Comparison of ENCODE assay signal across 7 mouse cellular contexts in genomic region chr5:125179007-125179734, GRCm38 (mm10). TPM values are rescaled to one million over a fixed set of nuclear protein-coding genes. Genes with fewer than 3 reads are reported as not detected.
A peak's percentile ranks its signal among the peaks of the same experiment; 100 is the strongest.
DNase-seq lines count a peak whose midpoint lies in the region; ATAC-seq and TF ChIP-seq lines count a peak whose summit lies in the region.

TSS of gene Ncor2 (minus strand) at chr5:125179219.

- H3K27me3 ChIP-seq in intestine, embryonic 16.5 days (replicated peaks; ENCODE audit: control insufficient read depth, insufficient read depth, low read length): no peaks in the 10 kb centered on the region
- H3K27me3 ChIP-seq in midbrain, embryonic 11.5 days (ENCODE audit: control insufficient read depth, insufficient read depth, low read length): peaks cover 2% of the 10 kb centered on the region
- no peaks in the 10 kb centered on the region for H3K27me3 ChIP-seq in small intestine, adult 2 months (ENCODE audit: control insufficient read depth, insufficient read depth, low read length)

- H3K9me3 ChIP-seq in intestine, embryonic 16.5 days (ENCODE audit: control insufficient read depth, low read length): no peaks in the 10 kb centered on the region
- H3K9me3 ChIP-seq in midbrain, embryonic 11.5 days (ENCODE audit: control insufficient read depth, low read length): no peaks in the 10 kb centered on the region

- DNase-seq in adrenal gland, postnatal 10 days: peak; percentile 90
- DNase-seq in embryo, embryonic 11.5 days (ENCODE audit: low read depth, low spot score): peak; percentile 72
- peak; percentile 81 to 86 for DNase-seq in gastrocnemius, postnatal 4 days (ENCODE audit: low spot score in 2 of 2)
- DNase-seq in left cerebral cortex, postnatal 4 days: peak; percentile 90
- DNase-seq in midbrain, embryonic 11.5 days (ENCODE audit: low spot score, missing footprints): peak; percentile 99

- H3K4me3 ChIP-seq in intestine, embryonic 16.5 days (ENCODE audit: low read length): peak within 1 kb of the TSS; percentile 89
- H3K4me3 ChIP-seq in midbrain, embryonic 11.5 days (ENCODE audit: low read depth, low read length): peak within 1 kb of the TSS; percentile 90
- peak within 1 kb of the TSS; percentile 94 for H3K4me3 ChIP-seq in small intestine, adult 2 months (ENCODE audit: low read depth, low read length)

- WGBS in intestine, embryonic 16.5 days: 0% methylated on average over 74 of the region's 87 CpGs
- WGBS in midbrain, embryonic 11.5 days: under 1% methylated on average over 63 of the region's 87 CpGs
- 2% methylated on average over 87 of the region's 87 CpGs for WGBS in small intestine, adult 2 months

- H3K4me1 ChIP-seq in intestine, embryonic 16.5 days (ENCODE audit: control insufficient read depth, insufficient read depth, low read length): peaks cover 43% of the 10 kb centered on the region
- peaks cover 45% of the 10 kb centered on the region for H3K4me1 ChIP-seq in midbrain, embryonic 11.5 days (ENCODE audit: control insufficient read depth, insufficient read depth, low read length)
- H3K4me1 ChIP-seq in small intestine, adult 2 months (ENCODE audit: control insufficient read depth, insufficient read depth, insufficient read length, low read length): peaks cover 22% of the 10 kb centered on the region

- peak; percentile 87 for ATAC-seq in intestine, embryonic 16.5 days
- peak; percentile 82 for ATAC-seq in midbrain, embryonic 11.5 days (ENCODE audit: low FRiP score)

- H3K27ac ChIP-seq in intestine, embryonic 16.5 days (ENCODE audit: low read length): peak within 1 kb of the TSS; percentile 97
- H3K27ac ChIP-seq in midbrain, embryonic 11.5 days (ENCODE audit: low read depth, low read length): peak within 1 kb of the TSS; percentile 86
- peak within 1 kb of the TSS; percentile 74 for H3K27ac ChIP-seq in small intestine, adult 2 months (ENCODE audit: insufficient read depth, low read depth, low read length)

- TF ChIP-seq CTCF in small intestine, adult 2 months (IDR thresholded peaks at IDR 0.05; ENCODE audit: extremely low read depth, insufficient read length, insufficient replicate concordance, low read depth, low read length): no peak

- TF ChIP-seq POLR2A in small intestine, adult 2 months (IDR thresholded peaks at IDR 0.05; ENCODE audit: low read depth, low read length): no peak; the same call in 1 of the 2 replicates

- intact Hi-C loops in left cerebral cortex, postnatal 4 days (cut with DNase I): no loop called here

- H3K36me3 ChIP-seq in intestine, embryonic 16.5 days (ENCODE audit: control insufficient read depth, insufficient read depth, low read length): no peaks in the 10 kb centered on the region
- no peaks in the 10 kb centered on the region for H3K36me3 ChIP-seq in midbrain, embryonic 11.5 days (ENCODE audit: control insufficient read depth, insufficient read depth, low read length)
- H3K36me3 ChIP-seq in small intestine, adult 2 months (ENCODE audit: control insufficient read depth, insufficient read depth, low read length): no peaks in the 10 kb centered on the region

- H3K4me2 ChIP-seq in intestine, embryonic 16.5 days (ENCODE audit: low read depth, low read length): peak within 1 kb of the TSS; percentile 92
- H3K4me2 ChIP-seq in midbrain, embryonic 11.5 days: peak within 1 kb of the TSS; percentile 96

- H3K9ac ChIP-seq in intestine, embryonic 16.5 days (ENCODE audit: low read depth, low read length): peak within 1 kb of the TSS; percentile 85
- H3K9ac ChIP-seq in midbrain, embryonic 11.5 days (ENCODE audit: low read length): peak within 1 kb of the TSS; percentile 86

RNA-seq across cellular contexts. Expression of gene Ncor2, which starts in this region (rescaled TPM):
- 100 to 1,000 TPM; 125 to 153 TPM for total RNA-seq in adrenal gland, postnatal 10 days (2021)
- 100 to 1,000 TPM; 168 to 179 TPM for total RNA-seq in gastrocnemius, postnatal 4 days (2021)
- polyA plus RNA-seq in intestine, embryonic 16.5 days (2015; fragmentation: Nextera tagmentation; extraction: Ambion mirVana): 13.1 and 14.4 TPM in 2 replicates
- total RNA-seq in left cerebral cortex, postnatal 4 days (2021): 100 to 1,000 TPM; 110 to 115 TPM
- polyA plus RNA-seq in midbrain, embryonic 11.5 days (2014; fragmentation: Nextera tagmentation; extraction: Ambion mirVana): 13.4 and 14.7 TPM in 2 replicates
- 43.2 and 49.9 TPM in 2 replicates for polyA plus RNA-seq in small intestine, adult 2 months (2012; rRNA removed)

Comparison
In these comparisons a context has a peak if more than half of its experiments do, and no peak if none do; other contexts are left out.
1. Peak in every context shown above with its lines: DNase-seq, ATAC-seq, H3K4me3 ChIP-seq and H3K27ac ChIP-seq.